Mouse (Mus musculus) embryonic fibroblast, embryonic 13.5 days (primary cell): ENCODE data around the gene Eif4g2.

ENCODE experiments used
- CTCF ChIP-seq: IDR thresholded peaks from 2 replicates; pipeline ENCODE4 v1.5.1; 2011; ENCODE audit warnings: mild to moderate bottlenecking, control low read depth, low read length, moderate library complexity, borderline replicate concordance; ENCODE audit not compliant: insufficient read depth
- POLR2A ChIP-seq: IDR thresholded peaks from 2 replicates; pipeline ENCODE4 v1.6.1; 2011; ENCODE audit warnings: low read depth, mild to moderate bottlenecking, control low read depth, low read length, moderate library complexity

DNA sequence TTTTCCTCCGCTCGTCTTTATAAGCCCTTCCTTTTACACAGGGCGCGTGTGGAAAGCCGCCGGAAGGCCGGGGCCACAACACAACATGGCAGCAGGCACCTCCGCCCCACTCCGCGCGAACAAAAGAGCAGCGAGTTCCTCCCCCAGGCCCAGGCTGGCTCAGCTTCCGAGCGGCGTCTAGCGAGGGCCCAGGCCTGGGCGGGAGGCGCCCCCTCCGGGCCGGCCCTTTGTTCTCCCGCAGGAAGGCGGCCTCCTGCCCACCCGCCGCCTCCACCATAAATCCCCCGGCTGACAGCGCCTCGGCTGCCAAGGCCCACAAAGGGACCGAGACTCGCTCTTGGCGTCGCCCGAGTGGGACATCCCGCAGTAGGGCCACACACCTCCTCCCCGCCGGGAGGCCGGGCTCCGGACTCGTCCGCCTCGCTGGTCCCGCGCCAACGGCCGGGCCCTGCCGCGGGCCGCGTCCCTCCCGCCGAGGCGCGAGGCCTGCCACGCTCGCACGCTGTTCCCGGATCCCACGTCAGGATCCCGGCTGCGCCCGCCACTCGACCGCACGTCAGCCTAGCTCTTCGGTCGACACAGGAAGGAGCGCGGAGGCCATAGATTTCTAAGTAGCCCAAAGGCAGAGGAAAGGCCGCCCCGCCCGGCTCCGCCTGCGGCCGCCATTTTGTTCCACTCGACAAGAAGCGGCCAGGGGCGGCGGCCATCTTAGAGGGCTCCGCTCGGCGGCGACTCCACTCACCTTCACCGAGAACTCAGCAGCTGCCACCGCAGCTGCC is 598 bp downstream of the Eif4g2 start:
- TF ChIP-seq CTCF, result no peak
- TF ChIP-seq POLR2A, result no peak; the same call in 1 of the 2 replicates
